Mouse (Mus musculus): ENCODE measurements around the gene C1qtnf1. TPM values are rescaled to one million over a fixed set of nuclear protein-coding genes. Genes with fewer than 3 reads are reported as not detected.

The C1qtnf1 gene
- polyA plus RNA-seq, 1 experiment from 2014 or later, result 3.5 TPM

DNA sequence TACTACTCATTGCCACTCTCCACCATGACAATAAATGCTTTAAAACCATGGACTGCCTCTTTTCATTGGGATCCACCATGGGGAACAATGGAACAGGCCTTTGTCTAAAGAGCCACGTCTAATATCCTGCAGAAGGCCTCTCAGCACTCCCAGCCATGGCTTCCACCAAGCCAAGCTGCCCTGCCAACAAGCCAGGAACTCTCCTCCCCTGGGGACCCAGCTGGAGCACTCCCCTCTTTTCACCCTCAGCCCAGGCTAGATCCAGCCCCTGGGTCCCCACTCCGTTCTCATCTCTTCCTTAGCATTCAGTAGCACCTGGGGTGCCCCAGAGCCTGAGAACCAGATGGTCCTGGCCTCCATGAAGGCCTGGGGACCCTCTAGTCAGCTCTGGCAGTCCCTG lies 25.0 kb downstream of the C1qtnf1 start:
- no peak overlapping the region for H3K4me3 ChIP-seq (ENCODE audit: low read depth, low read length)
- DNase-seq (ENCODE audit: low spot score) (no peak), ATAC-seq (ENCODE audit: insufficient number of reproducible peaks, low FRiP score, low TSS enrichment, low read depth) (no peak)
- H3K4me2 ChIP-seq (ENCODE audit: low read depth, severe bottlenecking), result no peak overlapping the region
- 67% methylated on average over 2 of the region's 2 CpGs for WGBS
- H3K9ac ChIP-seq (ENCODE audit: low read length), result no peak overlapping the region
- no peak overlapping the region for H3K27ac ChIP-seq (replicated peaks; ENCODE audit: low read depth, low read length)
- H3K9me3 ChIP-seq (ENCODE audit: control insufficient read depth, low read length), result no peaks in the 10 kb centered on the region
- H3K36me3 ChIP-seq (ENCODE audit: control insufficient read depth, insufficient read depth, low read length), result no peaks in the 10 kb centered on the region
- no peaks in the 10 kb centered on the region for H3K27me3 ChIP-seq (ENCODE audit: control insufficient read depth, insufficient read depth, low read length)
- 0 out of 2 replicates have a peak, but pooled peaks cover 2% of the 10 kb centered on the region for H3K4me1 ChIP-seq (ENCODE audit: control insufficient read depth, insufficient read depth, low read length)

DNA sequence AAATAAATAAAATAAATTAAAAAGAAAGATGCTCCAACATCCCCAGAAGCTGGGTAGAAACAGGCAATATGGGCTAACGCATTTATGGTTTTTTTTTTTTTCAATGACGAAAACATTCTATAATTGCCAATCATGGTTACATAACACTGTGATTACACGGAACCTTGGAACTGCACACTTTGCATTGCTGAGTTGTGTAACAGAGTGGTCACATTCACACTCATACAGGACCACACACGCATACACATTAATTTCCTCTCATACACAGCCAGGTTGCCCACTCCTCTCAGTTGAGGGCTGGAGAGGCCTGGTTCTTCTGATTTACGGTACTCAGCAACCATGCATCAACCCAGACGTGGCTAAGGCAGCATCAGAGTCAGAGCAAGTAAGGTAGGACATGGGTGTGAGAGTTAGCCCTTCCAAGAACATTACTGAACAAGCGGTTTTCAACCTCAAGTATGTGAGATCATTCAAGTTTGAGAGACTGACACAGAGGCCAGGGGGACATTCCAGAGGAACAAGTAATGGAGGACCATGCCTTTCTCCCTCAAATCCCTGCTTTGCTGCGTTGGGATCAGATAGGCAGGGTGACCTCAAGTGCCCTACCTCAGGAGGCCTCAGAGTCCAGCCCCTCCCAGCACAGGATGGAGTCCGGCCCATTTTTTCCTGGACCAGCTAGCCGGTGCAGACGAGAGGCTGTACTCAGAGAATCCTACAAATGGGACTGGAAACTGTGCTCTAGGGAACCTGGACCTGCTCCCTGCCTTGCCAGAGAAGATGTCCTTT lies 26.1 kb downstream of the C1qtnf1 start:
- H3K4me1 ChIP-seq (ENCODE audit: control insufficient read depth, insufficient read depth, low read length), result peaks cover 2% of the 10 kb centered on the region; the same call in 1 of the 2 replicates
- H3K4me2 ChIP-seq (ENCODE audit: low read depth, severe bottlenecking), result no peak overlapping the region
- no peak for DNase-seq (ENCODE audit: low spot score)
- 74% methylated on average over 11 of the region's 11 CpGs for WGBS
- H3K9ac ChIP-seq (ENCODE audit: low read length), result no peak overlapping the region
- no peak overlapping the region for H3K4me3 ChIP-seq (ENCODE audit: low read depth, low read length)
- no peak overlapping the region for H3K27ac ChIP-seq (replicated peaks; ENCODE audit: low read depth, low read length)
- no peaks in the 10 kb centered on the region for H3K27me3 ChIP-seq (ENCODE audit: control insufficient read depth, insufficient read depth, low read length)
- H3K36me3 ChIP-seq (ENCODE audit: control insufficient read depth, insufficient read depth, low read length), result no peaks in the 10 kb centered on the region
- H3K9me3 ChIP-seq (ENCODE audit: control insufficient read depth, low read length), result no peaks in the 10 kb centered on the region
- ATAC-seq (ENCODE audit: insufficient number of reproducible peaks, low FRiP score, low TSS enrichment, low read depth), result no peak

GRCm38 (mm10) chr11:118455788-118456187 lies 27.8 kb downstream of the C1qtnf1 start:
- H3K9me3 ChIP-seq (ENCODE audit: control insufficient read depth, low read length), result peaks cover 5% of the 10 kb centered on the region
- peaks cover 2% of the 10 kb centered on the region; the same call in 1 of the 2 replicates for H3K4me1 ChIP-seq (ENCODE audit: control insufficient read depth, insufficient read depth, low read length)
- H3K36me3 ChIP-seq (ENCODE audit: control insufficient read depth, insufficient read depth, low read length), result no peaks in the 10 kb centered on the region
- H3K4me3 ChIP-seq (ENCODE audit: low read depth, low read length), result no peak overlapping the region
- no peak overlapping the region for H3K9ac ChIP-seq (ENCODE audit: low read length)
- H3K4me2 ChIP-seq (ENCODE audit: low read depth, severe bottlenecking), result no peak overlapping the region
- DNase-seq (ENCODE audit: low spot score), result no peak
- no peak overlapping the region for H3K27ac ChIP-seq (replicated peaks; ENCODE audit: low read depth, low read length)
- WGBS, result 83% methylated on average over 6 of the region's 6 CpGs
- H3K27me3 ChIP-seq (ENCODE audit: control insufficient read depth, insufficient read depth, low read length), result no peaks in the 10 kb centered on the region
- no peak for ATAC-seq (ENCODE audit: insufficient number of reproducible peaks, low FRiP score, low TSS enrichment, low read depth)

GRCm38 (mm10) chr11:118456937-118457336 lies 28.9 kb downstream of the C1qtnf1 start:
- H3K4me2 ChIP-seq (ENCODE audit: low read depth, severe bottlenecking), result no peak overlapping the region
- H3K9ac ChIP-seq (ENCODE audit: low read length), result no peak overlapping the region
- no peak overlapping the region for H3K27ac ChIP-seq (replicated peaks; ENCODE audit: low read depth, low read length)
- no peak overlapping the region for H3K4me3 ChIP-seq (ENCODE audit: low read depth, low read length)
- DNase-seq (ENCODE audit: low spot score) (no peak), ATAC-seq (ENCODE audit: insufficient number of reproducible peaks, low FRiP score, low TSS enrichment, low read depth) (no peak)
- H3K36me3 ChIP-seq (ENCODE audit: control insufficient read depth, insufficient read depth, low read length), result no peaks in the 10 kb centered on the region
- H3K27me3 ChIP-seq (ENCODE audit: control insufficient read depth, insufficient read depth, low read length), result no peaks in the 10 kb centered on the region
- peaks cover 5% of the 10 kb centered on the region for H3K9me3 ChIP-seq (ENCODE audit: control insufficient read depth, low read length)
- 90% methylated on average over 11 of the region's 11 CpGs for WGBS
- peaks cover 2% of the 10 kb centered on the region; the same call in 1 of the 2 replicates for H3K4me1 ChIP-seq (ENCODE audit: control insufficient read depth, insufficient read depth, low read length)

GRCm38 (mm10) chr11:118459051-118459450 lies 31.0 kb downstream of the C1qtnf1 start:
- Histone ChIP-seq H3K9me3 (ENCODE audit: control insufficient read depth, low read length) (peaks cover 5% of the 10 kb centered on the region), H3K9ac (ENCODE audit: low read length) (no peak overlapping the region), H3K27me3 (ENCODE audit: control insufficient read depth, insufficient read depth, low read length) (no peaks in the 10 kb centered on the region), H3K36me3 (ENCODE audit: control insufficient read depth, insufficient read depth, low read length) (no peaks in the 10 kb centered on the region), H3K4me2 (ENCODE audit: low read depth, severe bottlenecking) (peak overlapping the region; percentile 10; the same call in 1 of the 2 replicates), H3K4me3 (ENCODE audit: low read depth, low read length) (no peak overlapping the region), H3K4me1 (ENCODE audit: control insufficient read depth, insufficient read depth, low read length) (peaks cover 2% of the 10 kb centered on the region; the same call in 1 of the 2 replicates), H3K27ac (replicated peaks; ENCODE audit: low read depth, low read length) (no peak overlapping the region)
- ATAC-seq (ENCODE audit: insufficient number of reproducible peaks, low FRiP score, low TSS enrichment, low read depth) (0 out of 2 replicates have a peak, but pooled peaks have one; percentile 31), DNase-seq (ENCODE audit: low spot score) (peak; percentile 37)
- 28% methylated on average over 8 of the region's 8 CpGs for WGBS

DNA sequence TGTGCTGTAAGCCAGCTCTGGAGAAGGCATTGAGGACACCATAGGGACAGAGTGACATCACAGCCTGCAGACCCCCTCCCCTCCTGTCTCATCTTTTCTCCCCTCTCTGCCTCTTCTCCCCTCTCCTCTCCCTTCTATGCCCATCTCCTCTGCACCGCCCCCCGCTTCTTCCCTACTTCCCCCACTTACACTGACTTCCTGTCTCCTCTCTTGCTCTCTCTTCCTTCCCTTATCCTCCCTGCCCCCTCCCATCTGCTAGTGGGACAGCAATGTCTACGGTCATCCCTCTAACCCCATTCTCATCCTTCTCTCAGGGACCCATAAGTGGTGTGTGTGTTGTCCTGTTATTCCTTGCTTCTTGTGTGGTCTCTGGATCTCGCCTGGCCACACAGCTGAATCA lies 31.5 kb downstream of the C1qtnf1 start:
- H3K27ac ChIP-seq (replicated peaks; ENCODE audit: low read depth, low read length), result no peak overlapping the region
- 60% methylated on average over 3 of the region's 4 CpGs for WGBS
- no peak for ATAC-seq (ENCODE audit: insufficient number of reproducible peaks, low FRiP score, low TSS enrichment, low read depth)

GRCm38 (mm10) chr11:118460280-118460679 lies 32.3 kb downstream of the C1qtnf1 start:
- no peak overlapping the region for H3K9ac ChIP-seq (ENCODE audit: low read length)
- WGBS, result 66% methylated on average over 6 of the region's 6 CpGs
- no peak overlapping the region for H3K4me2 ChIP-seq (ENCODE audit: low read depth, severe bottlenecking)
- H3K4me3 ChIP-seq (ENCODE audit: low read depth, low read length), result no peak overlapping the region
- no peak for ATAC-seq (ENCODE audit: insufficient number of reproducible peaks, low FRiP score, low TSS enrichment, low read depth)
- peaks cover 5% of the 10 kb centered on the region for H3K9me3 ChIP-seq (ENCODE audit: control insufficient read depth, low read length)
- H3K4me1 ChIP-seq (ENCODE audit: control insufficient read depth, insufficient read depth, low read length), result peaks cover 2% of the 10 kb centered on the region; the same call in 1 of the 2 replicates
- H3K27ac ChIP-seq (replicated peaks; ENCODE audit: low read depth, low read length), result no peak overlapping the region
- no peaks in the 10 kb centered on the region for H3K27me3 ChIP-seq (ENCODE audit: control insufficient read depth, insufficient read depth, low read length)
- no peaks in the 10 kb centered on the region for H3K36me3 ChIP-seq (ENCODE audit: control insufficient read depth, insufficient read depth, low read length)
- peak; percentile 62 for DNase-seq (ENCODE audit: low spot score)

More for the DNA sequence above, 31.5 kb downstream of the C1qtnf1 start:
- Histone ChIP-seq H3K27me3 (ENCODE audit: control insufficient read depth, insufficient read depth, low read length) (no peaks in the 10 kb centered on the region), H3K9ac (ENCODE audit: low read length) (no peak overlapping the region), H3K36me3 (ENCODE audit: control insufficient read depth, insufficient read depth, low read length) (no peaks in the 10 kb centered on the region), H3K4me2 (ENCODE audit: low read depth, severe bottlenecking) (no peak overlapping the region), H3K4me3 (ENCODE audit: low read depth, low read length) (no peak overlapping the region), H3K4me1 (ENCODE audit: control insufficient read depth, insufficient read depth, low read length) (peaks cover 2% of the 10 kb centered on the region; the same call in 1 of the 2 replicates), H3K9me3 (ENCODE audit: control insufficient read depth, low read length) (peaks cover 5% of the 10 kb centered on the region)
- no peak for DNase-seq (ENCODE audit: low spot score)

DNA sequence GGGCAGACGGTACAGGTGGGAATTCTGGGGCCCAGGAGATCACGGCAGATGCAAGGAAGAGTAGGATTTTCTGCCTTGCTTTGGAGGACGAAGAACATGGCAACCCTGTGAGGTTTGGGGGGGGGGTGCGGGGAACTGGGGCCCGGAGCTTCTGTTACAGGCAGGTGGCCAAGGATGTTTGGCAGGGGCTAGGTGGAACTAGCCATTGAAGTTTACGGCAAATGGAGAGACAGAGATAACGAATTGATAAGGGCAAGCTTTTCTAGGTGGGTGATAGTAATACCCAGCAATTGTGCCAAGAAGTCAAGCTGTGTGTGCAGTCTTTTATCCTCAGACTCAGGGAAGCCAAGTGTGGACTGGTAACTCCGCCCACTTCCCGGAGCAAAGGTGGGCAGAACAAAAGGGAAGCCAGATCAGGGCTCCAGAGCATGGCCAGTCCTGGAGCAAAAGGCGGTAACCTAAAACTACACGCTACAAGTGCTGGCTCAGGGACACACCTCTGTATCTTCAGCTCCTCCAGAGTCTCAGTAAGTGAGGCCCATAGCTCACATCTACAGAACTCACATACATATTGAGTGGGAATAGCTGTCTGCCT lies 39.5 kb downstream of the C1qtnf1 start:
- no peaks in the 10 kb centered on the region for H3K9me3 ChIP-seq (ENCODE audit: control insufficient read depth, low read length)
- no peak overlapping the region for H3K27ac ChIP-seq (replicated peaks; ENCODE audit: low read depth, low read length)
- ATAC-seq (ENCODE audit: insufficient number of reproducible peaks, low FRiP score, low TSS enrichment, low read depth) (no peak), DNase-seq (ENCODE audit: low spot score) (no peak)
- no peaks in the 10 kb centered on the region for H3K36me3 ChIP-seq (ENCODE audit: control insufficient read depth, insufficient read depth, low read length)
- H3K4me2 ChIP-seq (ENCODE audit: low read depth, severe bottlenecking), result no peak overlapping the region
- no peak overlapping the region for H3K4me3 ChIP-seq (ENCODE audit: low read depth, low read length)
- H3K4me1 ChIP-seq (ENCODE audit: control insufficient read depth, insufficient read depth, low read length), result no peaks in the 10 kb centered on the region
- WGBS, result 72% methylated on average over 11 of the region's 11 CpGs
- no peaks in the 10 kb centered on the region for H3K27me3 ChIP-seq (ENCODE audit: control insufficient read depth, insufficient read depth, low read length)
- H3K9ac ChIP-seq (ENCODE audit: low read length), result no peak overlapping the region
